Mouse (Mus musculus) cerebellum, adult 2 months (tissue): ENCODE measurements around the gene 9130023H24Rik. TPM values are rescaled to one million over a fixed set of nuclear protein-coding genes. Genes with fewer than 3 reads are reported as not detected.
A peak's percentile ranks its signal among the peaks of the same experiment; 100 is the strongest.

Experiments used
- DNase-seq, 2 experiments: peaks; one replicate each; pipeline ENCODE4 v3.0.0; 2021
- H3K27ac ChIP-seq: fragments of 200-500 bp; 2 replicates; pipeline ENCODE4 v1.5.1; 2012; ENCODE audit warnings: low read length, control low read depth, inconsistent platforms; ENCODE audit not compliant: insufficient read depth
- H3K27me3 ChIP-seq: fragments of 200-500 bp; 2 replicates; pipeline ENCODE4 v1.6.1; 2012; ENCODE audit warnings: inconsistent platforms, mild to moderate bottlenecking, low read length, moderate library complexity; ENCODE audit not compliant: control insufficient read depth, insufficient read depth
- H3K4me1 ChIP-seq: fragments of 200-500 bp; 2 replicates; pipeline ENCODE4 v1.6.1; 2011; ENCODE audit warnings: low read length; ENCODE audit not compliant: control insufficient read depth, insufficient read depth
- H3K4me3 ChIP-seq: fragments of 200-500 bp; replicated peaks from 2 replicates; pipeline ENCODE3; 2011; ENCODE audit warnings: mild to moderate bottlenecking, low read depth, low read length, control low read depth; ENCODE audit not compliant: insufficient read depth
- CTCF ChIP-seq: fragments of 200-500 bp; IDR thresholded peaks from 2 replicates; pipeline ENCODE4 v1.5.1; 2011; ENCODE audit warnings: low read depth, mild to moderate bottlenecking, control low read depth, low read length, moderate library complexity, borderline replicate concordance; ENCODE audit not compliant: insufficient read depth
- POLR2A ChIP-seq: fragments of 200-500 bp; IDR thresholded peaks from 2 replicates; pipeline ENCODE4 v1.6.1; 2011; ENCODE audit warnings: low read length, control low read depth, borderline replicate concordance; ENCODE audit not compliant: insufficient read depth
- WGBS: fragments of 180-500 bp; shearing (Covaris S2); methylation state at CpG from one replicate; pipeline ENCODE4 v1.1.7; 2018; 5-methylcytosine and 5-hydroxymethylcytosine counted together
- polyA plus RNA-seq: library from polyadenylated mRNA; depleted of rRNA; stranded (reverse); fragments of >200 nt; gene quantifications from 2 replicates; pipeline ENCODE4 v1.2.3, GENCODE M21; 2012

9130023H24Rik gene
- polyA plus RNA-seq, 1 experiment, result 2.8 TPM

DNA sequence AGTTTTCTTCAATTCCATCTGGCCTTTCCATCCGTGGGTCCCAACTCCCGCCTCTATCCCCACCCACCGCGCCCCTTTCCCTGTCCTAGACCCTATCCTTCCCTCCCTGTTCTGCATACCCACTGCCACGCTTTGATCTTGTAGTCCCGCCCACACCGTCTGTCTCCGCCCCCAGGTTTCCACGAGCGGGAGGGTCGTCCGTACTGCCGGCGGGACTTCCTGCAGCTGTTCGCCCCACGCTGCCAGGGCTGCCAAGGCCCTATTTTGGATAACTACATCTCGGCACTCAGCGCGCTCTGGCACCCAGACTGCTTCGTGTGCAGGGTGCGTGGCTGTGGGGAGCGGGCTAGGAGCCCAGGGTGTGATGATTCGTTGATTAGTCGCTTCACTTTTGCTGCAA lies 14.8 kb upstream of the 9130023H24Rik start:
- peak overlapping the region; percentile 1 for H3K4me3 ChIP-seq

DNA sequence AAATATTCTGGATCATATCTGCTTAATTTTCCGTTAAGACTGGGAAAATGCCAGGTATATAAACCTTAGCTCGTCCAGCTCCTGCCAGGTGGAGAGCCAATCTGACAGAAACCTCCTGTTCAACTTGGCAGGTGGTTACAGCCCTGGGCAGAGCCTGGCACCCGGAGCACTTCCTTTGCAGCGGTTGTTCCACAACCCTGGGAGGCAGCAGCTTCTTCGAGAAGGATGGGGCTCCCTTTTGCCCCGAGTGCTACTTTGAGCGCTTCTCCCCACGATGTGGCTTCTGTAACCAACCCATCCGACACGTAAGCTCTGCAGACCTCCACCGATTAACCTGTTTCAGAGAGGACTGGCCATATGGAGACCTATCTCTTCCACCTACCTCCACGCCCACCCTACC lies 14.1 kb upstream of the 9130023H24Rik start:
- WGBS, result 11% methylated on average over 12 of the region's 12 CpGs
- peak; percentile 53 to 74 for DNase-seq
- Histone ChIP-seq H3K27ac (no peak overlapping the region), H3K4me3 (no peak overlapping the region), H3K4me1 (peaks cover 17% of the 10 kb centered on the region; the same call in 1 of the 2 replicates), H3K27me3 (no peaks in the 10 kb centered on the region)
- TF ChIP-seq POLR2A (no peak), CTCF (no peak)

More for the DNA sequence above, 14.8 kb upstream of the 9130023H24Rik start:
- WGBS, result 22% methylated on average over 24 of the region's 24 CpGs
- TF ChIP-seq POLR2A (no peak), CTCF (no peak)
- Histone ChIP-seq H3K4me1 (peaks cover 17% of the 10 kb centered on the region; the same call in 1 of the 2 replicates), H3K27me3 (no peaks in the 10 kb centered on the region), H3K27ac (no peak overlapping the region)
- peak in 1 of 2 experiments; percentile 21 for DNase-seq

DNA sequence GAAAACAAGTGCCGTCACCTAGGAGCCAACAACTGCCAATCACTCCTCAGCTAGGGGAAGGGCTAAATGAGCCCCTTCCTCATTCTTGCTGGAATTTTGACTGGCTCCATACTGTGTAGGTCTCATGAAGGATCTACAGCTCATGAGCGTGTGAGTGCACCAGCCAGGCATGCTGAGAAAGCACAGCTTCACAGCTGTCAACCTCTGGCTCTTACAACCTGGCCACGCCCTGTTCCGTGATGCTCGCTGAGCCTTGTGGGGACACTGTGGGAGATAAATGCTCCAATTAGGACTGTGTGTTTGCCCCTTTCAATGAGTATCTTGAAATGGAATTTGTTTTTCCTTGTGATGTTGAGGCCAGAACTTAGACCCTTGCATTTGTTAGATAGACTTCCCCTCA lies 12.2 kb upstream of the 9130023H24Rik start:
- 88% methylated on average over 5 of the region's 5 CpGs for WGBS
- no peak overlapping the region for H3K27ac ChIP-seq
- H3K27me3 ChIP-seq, result no peaks in the 10 kb centered on the region
- no peak overlapping the region for H3K4me3 ChIP-seq
- no peak for DNase-seq
- H3K4me1 ChIP-seq, result peaks cover 27% of the 10 kb centered on the region; the same call in 1 of the 2 replicates
- TF ChIP-seq CTCF (no peak), POLR2A (no peak)

DNA sequence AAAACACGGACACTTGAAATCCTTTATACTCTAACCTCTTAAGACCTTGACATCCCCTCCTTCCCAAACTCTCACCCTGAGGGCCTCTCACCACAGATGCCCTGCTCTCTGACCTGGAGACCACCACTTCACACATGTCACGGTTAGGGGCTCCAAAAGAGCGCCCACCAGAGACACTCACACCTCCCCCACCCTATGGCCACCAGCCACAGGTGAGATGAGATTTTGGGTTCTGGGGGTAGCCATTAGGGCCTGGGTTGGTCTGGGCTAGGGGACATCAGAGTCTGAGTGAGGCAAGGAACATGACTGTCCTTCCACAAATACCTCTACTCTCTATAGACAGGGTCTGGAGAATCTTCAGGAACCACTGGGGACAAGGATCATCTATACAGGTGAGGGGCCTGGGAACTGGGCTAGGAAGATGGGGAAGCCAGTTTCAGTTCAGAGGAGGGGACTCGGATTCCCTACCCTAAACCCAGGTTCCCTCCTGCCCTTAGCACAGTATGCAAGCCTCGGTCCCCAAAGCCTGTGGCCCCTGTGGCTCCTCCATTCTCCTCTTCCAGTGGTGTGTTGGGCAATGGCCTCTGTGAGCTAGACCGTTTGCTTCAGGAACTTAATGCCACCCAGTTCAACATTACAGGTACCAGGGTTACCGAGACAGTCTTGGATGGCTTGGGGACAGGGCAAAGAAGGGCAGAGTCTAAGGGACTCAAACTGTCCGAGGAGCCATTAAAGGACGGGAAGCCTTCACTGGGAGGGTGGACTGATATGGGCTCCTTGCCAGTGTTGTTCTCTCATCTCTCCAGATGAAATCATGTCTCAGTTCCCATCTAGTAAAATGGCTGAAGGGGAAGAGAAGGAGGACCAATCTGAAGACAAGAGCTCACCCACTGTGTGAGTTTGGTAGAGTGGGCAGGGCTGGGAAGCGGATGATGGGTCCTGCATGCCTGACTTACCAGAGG lies 10.5 kb upstream of the 9130023H24Rik start:
- no peak for TF ChIP-seq POLR2A
- no peak for TF ChIP-seq CTCF
- 88% methylated on average over 10 of the region's 10 CpGs for WGBS
- no peak for DNase-seq
- Histone ChIP-seq H3K27ac (no peak overlapping the region), H3K4me1 (peaks cover 29% of the 10 kb centered on the region; the same call in 1 of the 2 replicates), H3K4me3 (no peak overlapping the region), H3K27me3 (no peaks in the 10 kb centered on the region)

DNA sequence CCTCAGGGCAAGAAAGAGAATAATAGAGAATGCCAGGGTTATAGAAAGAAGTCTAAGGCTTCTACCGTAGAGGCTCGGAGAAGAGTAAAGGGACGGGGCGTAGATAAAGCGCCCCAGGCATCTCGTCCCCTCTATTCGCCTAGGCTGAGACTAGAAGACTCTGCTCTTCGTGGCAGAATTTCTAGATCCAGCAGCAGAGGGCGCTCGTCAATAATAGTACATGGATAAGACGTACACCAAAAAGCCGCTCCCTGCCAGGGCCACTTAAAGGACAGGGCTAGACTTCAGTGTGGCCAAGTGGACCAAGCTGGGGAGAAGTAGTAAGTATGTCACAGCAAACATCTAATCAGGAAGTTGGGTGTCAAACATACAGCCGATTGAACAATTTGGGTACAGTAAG lies 9.6 kb upstream of the 9130023H24Rik start:
- peak; percentile 85 to 87 for DNase-seq
- TF ChIP-seq CTCF (peak; percentile 67), POLR2A (no peak; the same call in 1 of the 2 replicates)
- Histone ChIP-seq H3K4me3 (peak overlapping the region; percentile 68), H3K27me3 (no peaks in the 10 kb centered on the region), H3K4me1 (peaks cover 22% of the 10 kb centered on the region; the same call in 1 of the 2 replicates), H3K27ac (peak overlapping the region; percentile 48; the same call in 1 of the 2 replicates)
- 2% methylated on average over 13 of the region's 13 CpGs for WGBS

DNA sequence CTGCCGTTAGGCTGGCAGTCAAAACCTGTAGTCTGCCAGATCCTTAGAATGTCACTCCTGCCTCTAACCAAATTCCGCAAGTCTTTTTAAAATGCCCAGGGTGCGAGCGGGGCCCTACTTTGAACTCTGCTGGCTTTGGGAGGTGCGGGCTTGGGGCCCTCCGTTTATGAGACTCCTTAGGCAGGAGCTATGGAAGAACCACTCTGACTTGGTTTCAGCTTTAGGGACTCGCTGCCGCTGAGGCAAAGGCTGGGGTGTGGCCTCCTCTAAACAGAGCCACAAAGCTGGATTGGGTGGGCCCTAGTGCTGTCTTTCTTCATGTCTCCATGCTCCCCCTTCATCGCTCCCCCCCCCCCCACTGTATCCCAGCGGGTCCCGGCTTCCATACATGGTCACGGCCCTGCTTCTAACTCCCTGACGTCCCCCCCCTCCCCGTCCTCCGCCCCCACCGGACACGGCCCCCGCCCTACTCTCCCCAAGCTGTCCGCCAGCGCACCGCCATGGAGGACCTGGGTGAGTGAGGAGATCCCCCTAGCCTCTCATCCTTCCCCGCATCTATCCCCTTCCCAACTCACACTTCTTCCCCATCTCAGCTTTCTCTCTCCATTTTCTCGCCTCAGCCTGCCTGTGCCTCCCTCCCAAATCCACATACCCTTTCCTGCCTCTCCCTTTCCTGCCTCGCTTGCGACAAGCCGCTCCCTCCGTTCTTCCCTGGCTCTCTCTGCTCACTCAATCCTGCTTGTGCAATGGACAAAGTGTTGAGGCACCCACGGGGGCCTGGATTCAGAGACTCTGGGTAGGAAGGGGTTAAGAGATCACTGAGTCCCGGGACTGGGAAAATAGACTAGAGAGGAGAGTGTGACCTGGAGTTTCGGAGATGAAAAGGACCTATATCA lies 8.9 kb upstream of the 9130023H24Rik start, which contains the start of gene Tgfb1i1:
Gene Tgfb1i1 (plus strand): TSS at position 317 of the 896 bp plus-strand sequence.
- peak; percentile 51 to 66 for DNase-seq
- H3K27ac ChIP-seq, result peak within 1 kb of the TSS; percentile 48
- peak within 1 kb of the TSS; percentile 68 for H3K4me3 ChIP-seq
- no peaks in the 10 kb centered on the region for H3K27me3 ChIP-seq
- WGBS, result 1% methylated on average over 30 of the region's 30 CpGs
- peaks cover 18% of the 10 kb centered on the region; the same call in 1 of the 2 replicates for H3K4me1 ChIP-seq
- TF ChIP-seq CTCF (no peak), POLR2A (peak; percentile 7; the same call in 1 of the 2 replicates)

DNA sequence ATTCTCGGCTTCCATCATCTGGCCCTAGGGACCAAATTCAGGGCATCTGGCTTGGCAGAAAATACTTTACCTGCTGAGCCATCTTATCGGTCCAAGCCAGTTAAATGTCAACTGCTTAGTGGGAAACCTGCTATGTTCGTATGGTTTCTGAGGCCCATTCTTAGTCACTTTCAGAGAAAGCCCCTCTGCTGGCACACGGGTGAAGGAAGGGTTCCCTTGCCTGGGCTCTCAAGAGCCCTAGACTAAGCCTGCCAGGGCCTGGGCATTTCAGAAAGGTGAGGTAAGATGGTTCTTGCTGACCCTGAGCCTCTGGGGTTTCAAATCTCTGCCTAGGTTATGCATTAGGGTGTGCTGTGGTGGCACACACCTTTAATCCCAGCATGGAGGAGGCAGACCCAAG lies 7.7 kb upstream of the 9130023H24Rik start:
- DNase-seq, result no peak
- H3K27ac ChIP-seq, result no peak overlapping the region

More for the DNA sequence above, 7.7 kb upstream of the 9130023H24Rik start:
- TF ChIP-seq POLR2A (no peak), CTCF (no peak)
- Histone ChIP-seq H3K4me3 (no peak overlapping the region), H3K27me3 (no peaks in the 10 kb centered on the region), H3K4me1 (peaks cover 12% of the 10 kb centered on the region; the same call in 1 of the 2 replicates)
- 17% methylated on average over 4 of the region's 4 CpGs for WGBS
